Mouse (Mus musculus): ENCODE measurements at regions not wholly inside any gene's neighbourhood (a gene's known extent, or its start where the extent isn't known, plus 50 kb on each side); places are given as distances from the start of the nearest gene placed in this dataset.

DNA sequence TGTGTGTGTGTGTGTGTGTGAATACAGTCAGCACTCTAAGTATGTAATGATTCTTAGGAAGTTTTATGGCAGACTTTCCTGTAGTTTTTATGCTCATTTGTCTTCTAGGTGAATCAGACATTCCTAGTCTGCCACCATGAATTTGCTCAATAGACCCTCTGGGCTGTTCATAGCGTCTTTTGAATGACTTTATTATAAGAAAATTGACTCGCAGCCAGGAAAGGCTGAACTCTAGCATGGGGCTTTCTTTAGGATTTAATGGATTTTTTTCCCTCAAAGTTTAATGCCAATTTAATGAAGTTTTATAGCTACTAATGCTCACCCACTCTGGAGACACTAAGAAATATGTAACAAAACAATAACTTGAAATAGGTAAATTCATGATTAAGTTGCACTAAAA, 363.6 kb downstream of the Cdh11 start:
- no peak for DNase-seq (ENCODE audit: low read depth, low spot score)

DNA sequence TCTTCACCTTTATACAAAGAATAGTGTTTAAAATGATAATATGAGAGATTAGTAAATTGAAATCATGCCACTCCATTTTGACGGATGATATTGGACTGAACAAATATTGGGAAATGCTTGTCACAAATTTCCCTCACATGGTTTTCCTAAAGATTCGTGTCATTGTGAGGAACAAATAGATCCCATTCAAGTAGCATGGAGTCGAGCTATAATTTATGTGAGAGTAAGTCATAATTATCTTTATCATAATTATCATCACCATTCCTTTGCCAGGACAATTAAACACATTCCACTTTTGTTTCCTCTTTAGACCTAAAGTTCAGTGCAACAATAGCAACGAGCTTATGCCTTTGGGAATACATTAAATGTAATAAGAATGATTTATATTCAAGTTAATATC, 370.5 kb downstream of the Cdh11 start:
- DNase-seq (ENCODE audit: low read depth, low spot score), result no peak

DNA sequence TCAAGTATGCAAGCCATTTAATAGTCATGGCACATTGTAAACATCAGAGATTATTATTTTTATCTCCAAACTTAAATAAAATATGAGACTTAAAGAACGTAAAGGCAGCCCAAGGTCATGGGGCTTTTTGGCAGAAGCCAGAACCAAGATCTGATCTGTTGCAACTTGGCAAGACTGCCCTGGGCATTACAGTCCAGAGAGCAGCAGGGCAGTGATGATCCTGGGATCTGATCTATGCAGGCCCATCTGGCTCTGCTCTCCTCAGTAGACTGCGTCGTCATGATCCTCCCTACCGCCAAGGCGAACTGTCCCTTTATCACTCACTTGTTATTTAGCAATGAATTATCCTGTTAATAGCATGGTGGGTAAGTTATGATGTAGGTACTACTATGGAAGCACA, 372.0 kb downstream of the Cdh11 start:
- no peak for DNase-seq (ENCODE audit: low read depth, low spot score)

DNA sequence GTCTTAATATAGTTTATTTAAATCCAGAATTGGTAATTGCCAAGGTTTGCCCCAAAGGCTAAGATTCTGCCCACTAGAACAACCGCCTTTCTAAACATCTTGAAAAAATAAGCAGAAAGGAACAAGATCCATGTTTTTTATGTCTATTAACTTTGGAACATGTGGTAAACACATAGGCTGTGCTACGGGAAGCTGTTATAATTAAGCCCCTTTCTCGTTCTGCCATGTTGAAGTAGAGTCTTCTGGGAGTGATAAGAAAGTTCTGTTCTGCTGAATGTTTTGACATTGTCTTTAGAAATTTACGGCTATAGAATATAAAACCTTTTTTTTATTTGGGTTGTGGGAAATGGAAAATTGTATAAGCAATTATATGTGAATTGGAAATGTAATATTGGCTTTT, 397.9 kb downstream of the Cdh11 start:
- DNase-seq (ENCODE audit: low read depth, low spot score), result no peak

DNA sequence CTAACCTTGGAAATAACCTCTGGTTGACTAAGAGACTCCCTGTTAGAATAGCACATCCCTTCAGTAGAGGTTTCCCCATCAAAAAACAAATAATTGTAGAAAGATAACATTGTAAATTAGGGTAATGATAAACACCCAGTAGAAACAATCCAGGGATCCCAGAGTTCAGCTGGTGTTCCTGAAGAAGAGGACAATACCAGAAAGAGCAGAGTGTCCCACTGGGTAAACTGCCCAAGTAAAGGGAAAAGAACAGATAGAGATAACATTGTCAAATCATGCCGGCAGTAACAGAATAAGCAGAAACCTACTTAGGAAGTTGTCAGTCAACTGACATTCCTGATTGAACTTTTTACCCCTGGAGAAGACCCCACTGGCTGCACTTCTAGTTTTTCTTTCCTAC, 440.1 kb downstream of the Cdh11 start:
- DNase-seq (ENCODE audit: low read depth, low spot score), result no peak

DNA sequence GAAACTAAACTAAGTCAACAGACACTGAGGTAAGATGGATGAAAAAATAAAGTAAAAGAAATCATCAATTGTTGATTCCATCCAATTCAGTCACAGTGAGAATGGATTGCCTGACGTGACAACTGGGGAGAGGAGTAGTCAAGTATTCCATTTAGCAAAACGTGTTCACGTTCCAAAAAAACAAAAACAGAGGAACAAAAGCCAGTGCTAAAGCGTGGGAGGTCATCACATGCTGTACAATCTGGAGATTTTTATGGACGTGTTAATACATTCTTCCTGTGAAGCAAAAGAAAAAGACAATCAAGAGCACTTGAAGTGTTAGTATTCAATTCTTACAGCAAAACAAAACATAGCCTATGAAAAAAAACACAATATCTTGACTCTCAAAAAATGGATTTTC, 452.9 kb downstream of the Cdh11 start:
- no peak for DNase-seq (ENCODE audit: low read depth, low spot score)

DNA sequence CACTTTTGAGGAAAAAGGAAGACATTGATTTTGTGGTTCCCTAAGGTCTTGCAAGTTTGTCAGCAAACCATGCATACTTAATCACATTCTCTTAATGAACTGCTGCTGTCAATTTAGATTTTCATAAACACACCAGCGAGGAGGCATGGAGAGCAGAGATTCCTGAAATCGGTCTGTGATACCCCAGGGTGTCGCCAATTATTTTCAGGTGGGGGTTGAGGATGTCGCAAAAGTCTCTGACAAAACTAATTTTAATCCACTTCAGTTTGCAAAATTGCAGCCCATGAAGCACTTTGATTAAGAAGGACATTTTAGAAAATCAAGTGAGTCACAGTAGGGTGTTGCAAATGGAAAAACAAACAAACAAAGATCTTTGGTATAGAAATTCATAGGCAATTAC, 454.3 kb downstream of the Cdh11 start:
- no peak for DNase-seq (ENCODE audit: low read depth, low spot score)

DNA sequence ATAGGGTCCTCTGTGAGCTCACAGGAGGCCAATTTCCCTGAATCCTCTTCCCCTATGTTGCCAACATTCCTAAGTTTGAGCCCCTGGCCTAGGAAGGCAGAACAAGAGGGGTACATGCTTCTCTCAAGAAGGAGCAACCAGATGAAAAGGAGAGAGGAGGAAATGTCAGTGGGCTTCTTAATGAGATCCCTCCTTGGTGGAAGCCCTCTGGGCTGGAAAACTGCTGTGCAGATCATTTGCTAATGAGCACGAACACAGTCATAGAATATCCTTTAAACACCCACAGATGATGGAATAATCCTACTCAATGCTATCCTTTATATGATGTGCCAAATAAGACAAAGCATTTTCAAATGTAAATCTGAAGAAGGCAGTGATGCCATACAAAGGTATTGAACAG, 455.5 kb downstream of the Cdh11 start:
- DNase-seq (ENCODE audit: low read depth, low spot score), result no peak

Measured in mesoderm, embryonic 11.5 days (tissue).